Mouse (Mus musculus) frontal cortex, postnatal 10 days (tissue): ENCODE measurements around the gene Trpv1.
A peak's percentile ranks its signal among the peaks of the same experiment; 100 is the strongest.

ENCODE experiments used
- DNase-seq, 2 experiments: peaks; one replicate each; pipeline ENCODE4 v3.0.0; 2022; ENCODE audit warnings: low spot score in 2 of 2, mixed read lengths in 1 of 2

Trpv1 gene

GRCm38 (mm10) chr11:73233992-73234391 lies at the start of gene Trpv1:
Gene Trpv1 (plus strand): TSS chr11:73234292.
- DNase-seq: no peak

- no peak for DNase-seq
Measured at GRCm38 (mm10) chr11:73185872-73186615, 48.0 kb upstream of the Trpv1 start.

- DNase-seq: no peak
Measured at GRCm38 (mm10) chr11:73187231-73187630, 46.9 kb upstream of the Trpv1 start.

GRCm38 (mm10) chr11:73193047-73193446 lies 41.0 kb upstream of the Trpv1 start:
- no peak for DNase-seq

GRCm38 (mm10) chr11:73194444-73194843 lies 39.6 kb upstream of the Trpv1 start:
- no peak for DNase-seq

- no peak for DNase-seq
Measured at GRCm38 (mm10) chr11:73198190-73198589, 35.9 kb upstream of the Trpv1 start.

GRCm38 (mm10) chr11:73198603-73199229 lies 35.4 kb upstream of the Trpv1 start, which contains the start of gene Ctns:
Gene Ctns (minus strand): TSS chr11:73199042.
- DNase-seq: peak in 1 of 2 experiments; percentile 83

GRCm38 (mm10) chr11:73199230-73199712 lies 34.8 kb upstream of the Trpv1 start, which contains the start of gene Shpk:
Gene Shpk (plus strand): TSS chr11:73199460.
- peak; percentile 94 to 96 for DNase-seq

- DNase-seq: no peak
Measured at GRCm38 (mm10) chr11:73199879-73200278, 34.2 kb upstream of the Trpv1 start.

GRCm38 (mm10) chr11:73201021-73201420 lies 33.1 kb upstream of the Trpv1 start:
- no peak for DNase-seq

GRCm38 (mm10) chr11:73201597-73201996 lies 32.5 kb upstream of the Trpv1 start:
- no peak for DNase-seq

- no peak for DNase-seq
Measured at GRCm38 (mm10) chr11:73203895-73204294, 30.2 kb upstream of the Trpv1 start.

- DNase-seq: no peak
Measured at GRCm38 (mm10) chr11:73205194-73205593, 28.9 kb upstream of the Trpv1 start.

GRCm38 (mm10) chr11:73207621-73208020 lies 26.5 kb upstream of the Trpv1 start:
- DNase-seq: no peak

GRCm38 (mm10) chr11:73213956-73214355 lies 20.1 kb upstream of the Trpv1 start:
- DNase-seq: no peak

GRCm38 (mm10) chr11:73219671-73220070 lies 14.4 kb upstream of the Trpv1 start:
- no peak for DNase-seq

- DNase-seq: no peak
Measured at GRCm38 (mm10) chr11:73220651-73221050, 13.4 kb upstream of the Trpv1 start.

- DNase-seq: no peak
Measured at GRCm38 (mm10) chr11:73222846-73223245, 11.2 kb upstream of the Trpv1 start.

- no peak for DNase-seq
Measured at GRCm38 (mm10) chr11:73223966-73224365, 10.1 kb upstream of the Trpv1 start.

GRCm38 (mm10) chr11:73225856-73226255 lies 8.2 kb upstream of the Trpv1 start:
- DNase-seq: no peak

GRCm38 (mm10) chr11:73228881-73229280 lies 5.2 kb upstream of the Trpv1 start:
- no peak for DNase-seq

GRCm38 (mm10) chr11:73230081-73230480 lies 4.0 kb upstream of the Trpv1 start:
- no peak for DNase-seq

GRCm38 (mm10) chr11:73232513-73232912 lies 1.6 kb upstream of the Trpv1 start:
- peak in 1 of 2 experiments; percentile 20 for DNase-seq
